Mouse (Mus musculus) heart, adult 2 months (tissue): ENCODE measurements at regions not wholly inside any gene's neighbourhood (a gene's known extent, or its start where the extent isn't known, plus 50 kb on each side); places are given as distances from the start of the nearest gene placed in this dataset.

Source experiments
- DNase-seq, 2 experiments: peaks; one replicate each; pipeline ENCODE4 v3.0.0; 2021
- H3K27ac ChIP-seq: fragments of 200-600 bp; 2 replicates; pipeline ENCODE4 v1.8.1; 2022
- H3K27me3 ChIP-seq: fragments of 200-500 bp; 2 replicates; pipeline ENCODE4 v1.6.1; 2012; ENCODE audit warnings: mild to moderate bottlenecking, low read length, inconsistent platforms, mixed read lengths; ENCODE audit not compliant: control insufficient read depth, insufficient read depth
- H3K36me3 ChIP-seq: fragments of 200-500 bp; 2 replicates; pipeline ENCODE4 v1.6.1; 2012; ENCODE audit warnings: low read length, inconsistent platforms; ENCODE audit not compliant: control insufficient read depth, insufficient read depth
- H3K4me1 ChIP-seq: fragments of 200-500 bp; 2 replicates; pipeline ENCODE4 v1.6.1; 2011; ENCODE audit warnings: low read length; ENCODE audit not compliant: control insufficient read depth, insufficient read depth
- H3K4me3 ChIP-seq: fragments of 200-600 bp; 2 replicates; pipeline ENCODE4 v1.8.1; 2022
- H3K79me2 ChIP-seq: fragments of 200-500 bp; replicated peaks from 2 replicates; pipeline ENCODE4 v1.6.1; 2012; ENCODE audit warnings: mild to moderate bottlenecking, inconsistent platforms, low read length, moderate library complexity, mixed read lengths; ENCODE audit not compliant: control insufficient read depth, insufficient read depth
- H3K9ac ChIP-seq: fragments of 200-500 bp; 2 replicates; pipeline ENCODE4 v1.6.1; 2012; ENCODE audit warnings: low read depth, mild to moderate bottlenecking, control low read depth, inconsistent platforms, low read length, mixed read lengths
- CTCF ChIP-seq: fragments of 200-600 bp; IDR thresholded peaks from 2 replicates; pipeline ENCODE4 v1.8.1; 2022; ENCODE audit warnings: antibody characterized with exemption, mild to moderate bottlenecking, moderate library complexity
- EP300 ChIP-seq: fragments of 200-500 bp; IDR thresholded peaks from 2 replicates; pipeline ENCODE4 v1.6.1; 2011; ENCODE audit warnings: low read depth, low read length, control low read depth; ENCODE audit not compliant: insufficient read depth
- POLR2A ChIP-seq: fragments of 200-500 bp; IDR thresholded peaks from 2 replicates; pipeline ENCODE4 v1.6.1; 2011; ENCODE audit warnings: mild to moderate bottlenecking, low read depth, low read length, control low read depth; ENCODE audit not compliant: insufficient read depth
- WGBS: fragments of 180-500 bp; shearing (Covaris S2); methylation state at CpG from one replicate; pipeline ENCODE4 v1.1.7; 2018; 5-methylcytosine and 5-hydroxymethylcytosine counted together
- intact Hi-C: fragments of 180-260 bp; cut with DNase I; formaldehyde crosslinking; loops from one replicate; pipeline ENCODE4 v1.15.1; 2025

GRCm38 (mm10) chr3:147838816-147839215 lies 986.6 kb downstream of the Ttll7 start:
- H3K4me1 ChIP-seq: no peaks in the 10 kb centered on the region
- 52% methylated on average over 4 of the region's 4 CpGs for WGBS
- TF ChIP-seq EP300 (no peak), POLR2A (no peak), CTCF (no peak)

GRCm38 (mm10) chr3:147835716-147836115 lies 983.5 kb downstream of the Ttll7 start:
- Histone ChIP-seq H3K4me3 (no peak overlapping the region), H3K27me3 (no peaks in the 10 kb centered on the region), H3K27ac (no peak overlapping the region), H3K4me1 (no peaks in the 10 kb centered on the region), H3K9ac (no peak overlapping the region), H3K36me3 (no peaks in the 10 kb centered on the region), H3K79me2 (no peaks in the 10 kb centered on the region)
- DNase-seq: no peak
- TF ChIP-seq POLR2A (no peak), CTCF (no peak), EP300 (no peak)
- WGBS: 88% methylated on average over 2 of the region's 2 CpGs
- intact Hi-C loops: no loop called here

More at GRCm38 (mm10) chr3:147838816-147839215, 986.6 kb downstream of the Ttll7 start:
- Histone ChIP-seq H3K79me2 (no peaks in the 10 kb centered on the region), H3K27ac (no peak overlapping the region), H3K27me3 (no peaks in the 10 kb centered on the region), H3K36me3 (no peaks in the 10 kb centered on the region), H3K4me3 (no peak overlapping the region), H3K9ac (no peak overlapping the region)
- no peak for DNase-seq
- intact Hi-C loops: no loop called here

- WGBS: 90% methylated on average over 1 of the region's 1 CpGs
- TF ChIP-seq POLR2A (no peak), EP300 (no peak), CTCF (no peak)
- DNase-seq: no peak
- no peak overlapping the region for H3K4me3 ChIP-seq
- no peaks in the 10 kb centered on the region for H3K79me2 ChIP-seq
- intact Hi-C loops: no loop called here
- no peaks in the 10 kb centered on the region for H3K27me3 ChIP-seq
- H3K27ac ChIP-seq: no peak overlapping the region
- H3K9ac ChIP-seq: no peak overlapping the region
- H3K36me3 ChIP-seq: no peaks in the 10 kb centered on the region
- no peaks in the 10 kb centered on the region for H3K4me1 ChIP-seq
These were observed 973.2 kb downstream of the Ttll7 start for GRCm38 (mm10) chr3:147825337-147825736.

- no peak for DNase-seq
- no peak overlapping the region for H3K27ac ChIP-seq
- TF ChIP-seq POLR2A: no peak
- TF ChIP-seq CTCF: no peak
- TF ChIP-seq EP300: no peak
- H3K9ac ChIP-seq: no peak overlapping the region
- intact Hi-C loops: no loop called here
- no peak overlapping the region for H3K4me3 ChIP-seq
- H3K27me3 ChIP-seq: no peaks in the 10 kb centered on the region
- no peaks in the 10 kb centered on the region for H3K4me1 ChIP-seq
- H3K36me3 ChIP-seq: no peaks in the 10 kb centered on the region
- no peaks in the 10 kb centered on the region for H3K79me2 ChIP-seq
These were observed 972.3 kb downstream of the Ttll7 start for GRCm38 (mm10) chr3:147824451-147824850.

- Histone ChIP-seq H3K4me3 (no peak overlapping the region), H3K9ac (no peak overlapping the region), H3K27me3 (no peaks in the 10 kb centered on the region), H3K4me1 (no peaks in the 10 kb centered on the region), H3K79me2 (no peaks in the 10 kb centered on the region), H3K27ac (no peak overlapping the region), H3K36me3 (no peaks in the 10 kb centered on the region)
- DNase-seq: no peak
- intact Hi-C loops: no loop called here
- TF ChIP-seq POLR2A (no peak), EP300 (no peak), CTCF (no peak)
These were observed 962.0 kb downstream of the Ttll7 start for GRCm38 (mm10) chr3:147814080-147814650.

- intact Hi-C loops: no loop called here
- Histone ChIP-seq H3K79me2 (no peaks in the 10 kb centered on the region), H3K27me3 (no peaks in the 10 kb centered on the region), H3K9ac (no peak overlapping the region), H3K36me3 (no peaks in the 10 kb centered on the region), H3K27ac (no peak overlapping the region), H3K4me1 (no peaks in the 10 kb centered on the region), H3K4me3 (no peak overlapping the region)
- no peak for TF ChIP-seq EP300
- no peak for TF ChIP-seq POLR2A
- TF ChIP-seq CTCF: no peak
- 79% methylated on average over 4 of the region's 4 CpGs for WGBS
- DNase-seq: no peak
These were observed 950.4 kb downstream of the Ttll7 start for GRCm38 (mm10) chr3:147802546-147802945.

- intact Hi-C loops: no loop called here
- no peak overlapping the region for H3K9ac ChIP-seq
- no peak overlapping the region for H3K27ac ChIP-seq
- no peaks in the 10 kb centered on the region for H3K27me3 ChIP-seq
- no peaks in the 10 kb centered on the region for H3K79me2 ChIP-seq
- no peaks in the 10 kb centered on the region for H3K36me3 ChIP-seq
- DNase-seq: no peak
- TF ChIP-seq CTCF (no peak), POLR2A (no peak)
- H3K4me1 ChIP-seq: no peaks in the 10 kb centered on the region
- WGBS: 61% methylated on average over 8 of the region's 8 CpGs
- H3K4me3 ChIP-seq: no peak overlapping the region
These were observed 944.4 kb downstream of the Ttll7 start for GRCm38 (mm10) chr3:147796524-147796923.
